Mouse (Mus musculus) CD4-positive naive resting alpha-beta T cell, adult 57 days (primary cell): ENCODE measurements around the gene Obox1. TPM values are rescaled to one million over a fixed set of nuclear protein-coding genes. Genes with fewer than 3 reads are reported as not detected.

Experiments used
- total RNA-seq: library from RNA; stranded (reverse); gene quantifications from one replicate; pipeline ENCODE4 v1.2.4, GENCODE M21; 2023

The Obox1 gene
- total RNA-seq, result not detected

DNA sequence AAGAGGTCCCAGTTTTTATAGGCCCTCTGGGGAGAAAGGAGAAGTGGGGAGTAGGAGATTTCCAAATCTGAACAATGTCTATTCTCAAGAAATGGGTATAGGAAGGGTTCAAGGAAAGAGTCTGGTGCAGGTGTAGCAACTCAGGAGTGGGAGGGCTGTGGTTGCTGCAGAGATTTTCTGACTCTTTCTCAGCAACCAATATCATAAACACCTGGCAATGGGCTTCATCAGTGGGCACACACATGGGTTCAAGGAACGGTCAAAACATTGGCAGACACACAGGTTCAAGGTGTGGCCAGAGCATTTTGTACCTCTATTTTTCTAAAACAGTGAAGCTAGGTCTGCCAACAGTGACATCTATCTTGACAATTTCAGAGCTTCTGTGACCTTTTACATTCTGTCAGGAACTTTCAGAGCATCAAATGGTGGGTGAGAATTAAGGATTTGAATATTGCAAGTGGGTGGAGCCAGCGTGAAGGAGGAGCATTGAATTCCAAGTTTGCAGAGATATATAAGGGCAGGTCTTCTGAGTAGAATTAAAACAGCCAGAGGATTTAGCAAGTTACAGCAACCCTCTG, at the start of gene Obox1, which contains the start of gene Obox2:
TSS of gene Obox1 (plus strand) at position 528 of the 578 bp plus-strand sequence.
TSS of gene Obox2 (plus strand) at position 301 of the 578 bp plus-strand sequence.

Other genes starting within 250 kb of the Obox1 start
- not detected for gene Obox2, start 227 bp upstream of the Obox1 start, total RNA-seq